Mouse (Mus musculus): Measurements from ENCODE around the gene Parp14. TPM values are rescaled to one million over a fixed set of nuclear protein-coding genes. Genes with fewer than 3 reads are reported as not detected.

Parp14 gene
- polyA plus RNA-seq, 1 experiment from 2014 or later = 1.5 TPM

DNA sequence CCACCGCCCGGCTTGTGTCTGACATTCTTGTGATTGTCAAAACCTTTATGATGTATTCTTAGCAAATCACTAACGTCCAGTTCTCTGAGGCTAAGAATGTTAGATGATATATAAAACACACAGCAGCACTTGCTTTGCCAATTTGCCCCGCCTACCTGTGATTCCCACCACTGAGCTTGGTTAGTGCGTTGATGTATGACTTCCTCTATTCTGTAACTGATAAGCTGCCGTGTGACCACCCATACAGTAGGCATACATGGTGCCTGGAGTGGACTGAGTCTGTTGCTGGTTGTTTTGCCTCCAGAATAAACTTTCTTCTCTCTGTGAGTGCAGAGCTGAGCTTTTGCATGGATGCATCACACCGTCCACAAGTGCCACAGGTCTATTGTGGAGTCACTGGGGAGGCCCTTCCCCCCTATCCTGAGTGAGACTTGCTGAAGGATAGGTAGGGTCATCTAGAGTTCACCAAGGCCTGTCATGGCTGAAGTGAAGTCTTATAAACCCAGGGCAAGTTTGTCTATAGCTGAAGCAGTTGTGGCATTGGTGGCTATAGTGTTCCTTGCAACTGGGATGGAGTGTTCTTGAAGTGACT is 87.1 kb downstream of the Parp14 start:
- Histone ChIP-seq H3K27ac (ENCODE audit: low read length) (no peak overlapping the region), H3K9me3 (replicated peaks; ENCODE audit: control insufficient read depth, low read length) (no peaks in the 10 kb centered on the region), H3K9ac (ENCODE audit: low read depth, low read length) (no peak overlapping the region), H3K4me3 (ENCODE audit: low read depth, low read length) (no peak overlapping the region), H3K27me3 (ENCODE audit: control insufficient read depth, insufficient read depth, low read depth, low read length) (no peaks in the 10 kb centered on the region), H3K36me3 (ENCODE audit: control insufficient read depth, insufficient read depth) (peaks cover 13% of the 10 kb centered on the region), H3K4me1 (ENCODE audit: control insufficient read depth, low read depth, low read length) (peaks cover 17% of the 10 kb centered on the region), H3K4me2 (ENCODE audit: low read depth, low read length) (no peak overlapping the region)
- 50% methylated on average over 7 of the region's 7 CpGs for WGBS (ENCODE audit: insufficient replicate concordance)
- ATAC-seq (ENCODE audit: low read depth) = 0 out of 2 replicates have a peak, but pooled peaks have one; percentile 30

DNA sequence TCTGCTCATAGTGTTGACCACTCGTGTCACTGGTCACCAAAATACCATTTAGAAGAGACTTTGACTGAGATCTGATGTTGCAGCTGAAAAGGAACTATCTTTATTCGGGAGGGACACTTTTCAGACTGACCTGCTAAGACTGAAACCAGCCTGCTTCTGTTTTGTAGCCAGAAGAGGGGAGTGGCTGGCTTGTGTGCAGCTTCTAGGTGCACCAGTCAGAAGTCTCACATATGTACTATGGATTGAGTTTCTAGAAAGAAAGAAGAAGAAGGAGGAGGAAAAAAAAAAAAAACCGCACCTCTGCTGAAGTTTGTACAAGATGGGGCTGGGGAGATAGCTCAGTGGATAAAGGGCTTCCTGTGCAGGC is 88.2 kb downstream of the Parp14 start:
- Histone ChIP-seq H3K4me2 (ENCODE audit: low read depth, low read length) (no peak overlapping the region), H3K27me3 (ENCODE audit: control insufficient read depth, insufficient read depth, low read depth, low read length) (no peaks in the 10 kb centered on the region), H3K4me1 (ENCODE audit: control insufficient read depth, low read depth, low read length) (peaks cover 17% of the 10 kb centered on the region), H3K9me3 (replicated peaks; ENCODE audit: control insufficient read depth, low read length) (no peaks in the 10 kb centered on the region), H3K36me3 (ENCODE audit: control insufficient read depth, insufficient read depth) (peaks cover 8% of the 10 kb centered on the region), H3K4me3 (ENCODE audit: low read depth, low read length) (no peak overlapping the region), H3K27ac (ENCODE audit: low read length) (no peak overlapping the region), H3K9ac (ENCODE audit: low read depth, low read length) (no peak overlapping the region)
- 62% methylated on average over 3 of the region's 3 CpGs for WGBS (ENCODE audit: insufficient replicate concordance)
- no peak for ATAC-seq (ENCODE audit: low read depth)

Other genes starting within 250 kb of the Parp14 start
- gene Dirc2, start 102.2 kb downstream of the Parp14 start, polyA plus RNA-seq (2015; fragmentation: Nextera tagmentation; extraction: Ambion mirVana) = 4.4 and 4.6 TPM in 2 replicates
- gene Hspbap1, start 101.2 kb downstream of the Parp14 start, polyA plus RNA-seq (2015; fragmentation: Nextera tagmentation; extraction: Ambion mirVana) = 16.1 and 17.2 TPM in 2 replicates
- gene Parp9, start 66.9 kb upstream of the Parp14 start, polyA plus RNA-seq (2015; fragmentation: Nextera tagmentation; extraction: Ambion mirVana) = 7.3 and 7.7 TPM in 2 replicates
- 4.7 and 5.5 TPM in 2 replicates for gene Dtx3l, start 67.6 kb upstream of the Parp14 start, polyA plus RNA-seq (2015; fragmentation: Nextera tagmentation; extraction: Ambion mirVana)
- gene Kpna1, start 107.2 kb upstream of the Parp14 start, polyA plus RNA-seq (2015; fragmentation: Nextera tagmentation; extraction: Ambion mirVana) = 31.3 and 34.1 TPM in 2 replicates
- gene Wdr5b, start 169.6 kb upstream of the Parp14 start, polyA plus RNA-seq (2015; fragmentation: Nextera tagmentation; extraction: Ambion mirVana) = 2.1 and 2.2 TPM in 2 replicates
- 223 and 235 TPM in 2 replicates for gene Fam162a, start 200.1 kb upstream of the Parp14 start, polyA plus RNA-seq (2015; fragmentation: Nextera tagmentation; extraction: Ambion mirVana)
- gene Ccdc58, start 200.1 kb upstream of the Parp14 start, polyA plus RNA-seq (2015; fragmentation: Nextera tagmentation; extraction: Ambion mirVana) = 43.8 and 44.6 TPM in 2 replicates

All from liver, embryonic 16.5 days (tissue).